Mouse (Mus musculus): ENCODE data around the gene C8b.

GRCm38 (mm10) chr4:104818986-104819385 lies 52.9 kb downstream of the C8b start:
- no peak for TF ChIP-seq CTCF (IDR thresholded peaks at IDR 0.05; ENCODE audit: extremely low read depth, insufficient read depth, low read length)
- TF ChIP-seq POLR2A (IDR thresholded peaks at IDR 0.05; ENCODE audit: extremely low read depth, insufficient read depth, low read length) = no peak
